Mouse (Mus musculus): ENCODE measurements around the gene Irf2bp2. TPM values are rescaled to one million over a fixed set of nuclear protein-coding genes. Genes with fewer than 3 reads are reported as not detected.

The Irf2bp2 gene
- polyA plus RNA-seq, 3 experiments from 2014 or later, result 16.7 to 25.3 (median 24.5) TPM

DNA sequence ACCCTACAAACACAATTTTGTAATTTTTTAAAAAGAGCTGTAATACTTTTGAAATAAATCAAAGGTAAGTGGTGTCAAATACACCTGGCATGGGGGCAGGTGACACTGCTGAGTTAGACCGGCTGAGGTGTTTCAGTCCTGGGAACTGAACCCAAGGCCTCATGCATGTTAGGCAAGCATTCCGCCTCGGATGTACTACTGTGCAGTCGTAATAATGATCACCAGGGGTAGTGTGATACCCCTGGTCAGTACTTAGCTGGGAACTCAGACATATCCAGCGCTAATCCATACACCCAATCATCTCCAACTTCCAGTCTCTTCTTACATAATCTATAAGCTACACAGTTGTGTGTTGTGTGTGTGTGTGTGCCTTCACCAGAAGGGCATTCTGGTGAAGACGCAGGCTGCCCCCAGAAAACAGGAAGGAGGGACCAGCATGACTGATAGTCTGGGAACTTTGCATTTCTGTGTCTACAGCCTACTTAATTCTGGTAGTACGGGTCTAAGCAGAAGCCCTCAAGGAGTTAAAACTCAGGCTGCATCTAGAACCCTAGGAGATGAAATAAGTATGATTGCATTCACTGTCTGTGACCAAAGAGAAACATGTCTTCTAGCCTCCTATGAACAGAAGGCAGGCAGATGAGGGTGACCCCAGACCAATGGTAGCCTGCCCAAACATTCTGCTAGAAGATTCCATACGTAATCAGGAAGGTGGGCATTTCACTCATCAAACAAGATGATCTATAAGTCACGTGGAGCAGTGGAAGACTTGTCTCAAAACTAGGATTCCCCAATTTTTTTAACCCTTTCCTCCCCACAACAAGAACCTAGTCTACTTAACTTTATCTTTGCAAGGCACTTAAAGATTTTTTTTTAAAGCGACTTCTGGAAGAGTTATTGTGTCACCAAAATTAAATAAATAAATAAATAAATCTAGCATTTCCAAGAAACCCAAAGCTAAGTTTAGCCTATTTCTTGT, 6.9 kb downstream of the Irf2bp2 start:
- no peak for ATAC-seq

DNA sequence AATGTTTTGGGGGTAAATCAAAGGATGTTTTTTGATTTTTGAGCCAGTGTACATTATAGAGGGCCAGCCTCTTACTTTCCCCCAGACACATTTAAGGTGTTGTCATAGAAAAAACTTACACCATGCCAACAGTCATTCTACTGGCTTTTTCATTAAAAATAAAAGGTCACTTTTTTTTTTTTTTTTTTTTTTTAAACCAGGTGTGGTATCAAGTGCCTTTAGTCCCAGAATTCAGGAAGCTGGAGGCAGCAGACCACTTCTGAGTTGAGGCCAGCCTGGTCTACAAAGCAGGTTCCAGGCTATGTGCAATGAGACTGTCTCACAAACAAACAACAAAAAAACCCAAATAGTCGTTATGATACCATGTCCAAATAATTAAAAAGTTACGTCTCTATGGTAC, 7.7 kb downstream of the Irf2bp2 start:
- ATAC-seq, result no peak

DNA sequence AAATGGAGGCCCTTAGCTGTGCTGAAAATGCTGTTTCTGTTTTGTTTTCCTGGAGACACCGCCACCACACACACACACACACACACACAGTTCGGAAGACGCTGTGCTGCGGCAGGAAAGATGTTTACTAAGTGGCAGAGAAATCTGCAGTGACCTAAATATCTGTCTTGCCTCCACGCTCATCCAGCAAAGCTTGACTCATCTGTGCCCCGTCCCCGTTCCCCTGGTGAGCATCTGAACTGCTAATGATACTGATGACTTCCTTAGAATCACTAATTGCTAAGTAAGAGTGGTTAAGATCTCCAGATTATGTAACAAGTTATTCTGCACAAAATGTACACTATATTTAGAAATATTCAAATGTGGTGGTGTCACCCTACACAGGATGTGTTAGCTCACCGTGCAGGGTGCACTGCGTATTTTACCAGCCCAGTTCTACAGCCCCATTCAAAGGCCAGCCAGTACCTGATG, 8.2 kb downstream of the Irf2bp2 start:
- ATAC-seq, result peak; percentile 59

DNA sequence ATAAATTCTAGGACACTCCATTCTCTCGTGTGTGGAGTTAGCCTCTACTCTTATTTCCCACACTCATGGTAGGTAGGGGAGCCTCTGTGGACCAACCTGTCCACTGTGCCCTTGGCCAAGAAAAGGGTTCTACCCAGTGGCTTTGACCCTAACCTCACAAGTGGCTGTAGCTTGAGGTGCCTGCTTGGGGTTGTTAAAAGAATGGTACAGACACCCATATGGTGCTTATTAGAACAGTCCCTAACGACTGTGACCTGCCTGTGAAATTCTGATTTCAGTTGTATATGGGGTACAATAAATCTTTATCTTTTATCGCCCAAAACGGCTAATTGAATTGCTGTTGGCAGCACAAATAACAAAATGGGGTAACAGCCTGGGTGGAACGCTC, 8.9 kb downstream of the Irf2bp2 start:
- ATAC-seq, result no peak

DNA sequence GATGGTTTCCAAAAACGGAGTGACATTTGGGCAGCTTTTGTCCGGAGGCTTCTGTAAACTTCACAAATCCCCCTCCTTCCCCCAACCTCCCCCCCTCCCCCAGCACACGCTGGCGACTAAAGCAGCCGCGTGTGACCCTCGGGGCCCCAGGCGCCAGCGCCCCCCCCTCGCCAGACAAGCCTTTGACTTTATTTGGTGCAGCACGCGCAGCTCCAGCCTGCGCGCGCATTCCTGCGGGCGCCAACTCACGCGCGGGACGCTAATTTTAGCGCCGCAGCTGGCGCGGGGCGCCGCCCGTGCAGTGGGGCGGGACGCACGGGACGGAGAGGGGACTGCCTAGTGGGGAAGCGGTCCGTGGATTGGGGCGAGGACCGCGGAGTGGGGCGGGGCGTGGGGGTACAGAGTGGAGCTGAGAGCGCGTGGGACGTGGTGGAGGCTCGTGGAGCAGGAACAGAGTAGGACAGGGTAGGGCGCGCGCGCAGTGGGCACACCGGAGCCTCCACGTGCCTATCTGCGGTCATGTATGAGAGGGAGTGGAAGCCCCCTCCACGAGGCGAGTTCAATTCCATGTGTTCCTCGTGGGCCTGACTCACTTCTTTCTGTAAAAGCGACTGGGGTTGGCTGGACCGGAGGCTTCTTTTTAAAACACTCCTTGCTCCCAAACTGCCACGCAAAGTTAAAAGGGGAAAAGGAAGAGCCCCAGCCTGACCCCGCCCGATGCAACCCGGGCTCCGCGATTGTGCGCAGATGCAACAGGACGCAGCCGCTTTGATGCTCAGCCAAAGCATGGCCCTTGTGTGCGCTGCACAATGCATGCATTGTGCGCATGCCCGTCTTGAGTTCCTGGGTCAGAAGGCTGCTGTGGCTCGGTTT, 9.6 kb downstream of the Irf2bp2 start:
- peak; percentile 40 for ATAC-seq

DNA sequence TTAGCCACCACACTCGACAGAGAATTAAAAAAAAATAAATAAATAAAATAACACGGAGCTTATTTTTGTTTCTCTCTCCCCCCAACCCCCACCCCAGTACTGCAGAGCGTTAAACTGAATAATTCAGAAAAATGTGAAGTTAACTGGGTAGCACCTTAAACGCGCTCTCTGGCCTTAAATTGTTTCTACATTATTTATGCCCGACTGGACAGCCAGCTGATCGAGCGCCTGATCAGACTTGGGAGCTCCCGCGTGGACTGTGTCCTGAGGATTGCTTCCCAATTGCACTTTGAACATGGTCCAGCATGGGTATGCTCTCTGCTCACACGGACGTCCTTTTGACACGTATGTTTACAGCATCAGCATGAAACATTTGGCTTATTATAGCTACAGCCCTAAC, 10.3 kb downstream of the Irf2bp2 start:
- no peak for ATAC-seq

DNA sequence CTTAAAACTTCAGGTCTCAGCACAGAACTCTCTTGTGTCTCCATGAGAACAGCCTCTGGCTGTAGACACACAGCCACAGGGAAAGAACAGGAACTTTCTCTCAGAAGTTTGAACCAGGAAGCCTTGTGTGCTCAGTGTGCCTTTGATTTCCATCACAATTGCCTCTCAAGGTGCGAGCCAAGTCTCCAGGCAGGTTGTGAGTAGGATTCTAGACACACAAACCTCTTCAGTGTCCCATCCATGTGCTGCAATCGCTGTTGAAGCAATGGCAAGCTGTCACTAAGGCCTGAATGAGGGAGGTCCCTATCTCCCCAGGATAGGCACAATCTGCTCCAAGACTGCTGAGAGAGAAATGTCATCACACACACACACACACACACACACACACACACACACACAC, 10.8 kb downstream of the Irf2bp2 start:
- ATAC-seq, result no peak

DNA sequence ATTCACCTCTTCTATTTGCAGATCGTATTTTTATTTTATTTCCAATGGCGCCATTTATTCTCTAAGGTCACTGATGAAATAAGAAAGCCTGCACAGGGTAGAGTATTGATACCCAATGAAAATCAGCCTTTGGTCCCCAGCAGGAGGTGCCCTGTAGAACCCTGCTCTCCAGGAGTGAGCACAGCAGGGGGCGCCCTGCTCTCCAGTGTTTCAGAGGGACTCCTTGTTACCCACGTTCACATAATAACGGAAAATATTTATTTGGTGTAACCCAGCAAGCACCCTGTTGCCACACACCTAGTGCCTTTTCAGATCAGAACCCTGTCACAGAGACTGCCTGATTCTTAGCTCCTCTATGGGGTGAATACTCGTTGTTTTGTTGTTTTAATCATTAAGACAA, 11.3 kb downstream of the Irf2bp2 start:
- ATAC-seq, result peak; percentile 22

DNA sequence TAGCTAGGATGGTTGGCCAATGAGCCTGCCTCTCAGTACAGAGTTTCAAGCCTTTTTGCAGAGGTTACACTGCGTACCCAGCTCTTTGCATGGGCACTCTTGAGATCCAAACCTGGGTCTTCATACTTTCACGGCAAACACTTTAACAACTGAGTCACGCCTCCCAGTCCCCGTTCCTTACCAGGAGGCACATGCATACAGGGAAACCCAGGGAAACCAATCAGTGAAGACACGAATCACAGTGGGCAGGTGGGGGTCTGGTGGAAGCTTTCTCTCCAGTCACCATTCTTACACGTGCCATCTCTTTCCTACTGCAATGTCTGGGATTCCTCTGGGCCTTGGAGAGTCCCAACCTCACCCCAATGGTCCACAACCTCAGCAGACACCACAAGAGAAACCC, 12.1 kb downstream of the Irf2bp2 start:
- no peak for ATAC-seq

DNA sequence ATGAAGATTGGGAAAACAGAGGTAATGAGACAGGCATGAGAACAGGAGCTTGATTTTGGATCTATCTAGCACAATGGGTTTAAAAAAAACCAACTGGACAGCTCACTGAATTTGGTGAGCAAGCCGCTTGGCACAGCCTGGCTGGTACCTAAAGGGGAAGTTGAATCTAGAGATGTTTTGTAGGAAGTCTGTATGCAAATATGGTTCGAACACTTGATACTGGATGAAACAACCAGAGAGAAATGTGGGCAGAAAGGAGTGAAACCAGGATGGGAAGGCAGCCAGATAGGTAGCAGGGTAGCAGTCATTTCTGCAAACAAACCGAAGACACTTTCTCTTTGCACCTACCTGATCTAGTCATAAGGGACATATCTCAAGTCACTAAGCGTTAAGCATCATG, 13.0 kb downstream of the Irf2bp2 start:
- ATAC-seq, result no peak

DNA sequence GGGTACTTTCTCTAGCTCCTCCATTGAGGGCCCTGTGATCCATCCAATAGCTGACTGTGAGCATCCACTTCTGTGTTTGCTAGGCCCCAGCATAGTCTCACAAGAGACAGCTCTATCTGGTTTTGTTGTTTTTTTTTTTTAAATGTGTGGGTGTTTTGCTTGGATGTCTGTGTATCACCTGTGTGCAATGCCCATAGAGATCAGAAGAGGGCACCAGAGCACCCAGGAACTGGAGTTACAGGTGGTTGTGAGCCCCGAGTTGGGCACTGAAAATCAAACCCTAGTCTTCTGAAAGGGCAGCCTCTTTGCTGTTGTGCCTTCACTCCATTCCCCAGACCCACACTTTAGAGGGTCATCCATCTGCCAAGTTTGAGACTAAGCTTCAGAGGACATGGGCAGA, 13.7 kb downstream of the Irf2bp2 start:
- ATAC-seq, result no peak

DNA sequence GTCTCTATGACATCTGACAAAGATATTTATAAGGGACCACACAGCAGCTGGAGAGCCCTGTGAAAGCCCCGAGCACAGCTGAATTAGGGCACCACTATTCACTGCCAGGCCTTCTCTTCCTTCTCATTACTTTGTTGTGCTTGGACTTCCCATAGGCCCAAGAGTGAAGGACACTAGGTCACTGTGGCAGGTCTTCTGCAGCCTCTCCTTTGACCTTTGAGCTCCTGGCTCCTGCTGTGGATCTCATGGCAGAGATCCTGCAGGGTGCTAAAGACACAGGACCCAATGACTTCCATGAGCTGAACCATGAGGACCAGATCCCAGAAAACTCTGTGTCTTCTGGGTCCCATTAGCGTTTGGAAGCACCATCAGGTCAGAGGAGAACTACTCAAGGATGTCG, 15.1 kb downstream of the Irf2bp2 start:
- ATAC-seq, result no peak

DNA sequence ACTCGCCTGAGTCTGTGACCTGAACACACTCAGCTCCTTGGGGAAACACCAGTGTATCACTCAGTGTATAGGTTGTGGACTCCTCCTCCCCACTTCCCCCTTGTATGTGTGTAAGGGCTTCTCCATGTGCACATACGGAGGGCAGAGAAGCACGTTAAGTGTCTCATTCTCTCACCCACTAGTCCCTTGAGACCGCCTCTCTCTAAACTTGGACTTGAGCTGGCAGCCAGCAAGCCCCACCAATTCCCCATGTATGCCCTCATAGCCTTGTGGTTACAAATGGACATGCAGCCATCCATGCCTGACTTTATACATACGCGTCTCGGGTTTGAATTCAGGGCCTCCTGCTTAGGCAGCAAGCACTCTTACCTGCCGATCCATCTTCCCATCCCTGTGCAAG, 16.9 kb downstream of the Irf2bp2 start:
- ATAC-seq, result no peak

DNA sequence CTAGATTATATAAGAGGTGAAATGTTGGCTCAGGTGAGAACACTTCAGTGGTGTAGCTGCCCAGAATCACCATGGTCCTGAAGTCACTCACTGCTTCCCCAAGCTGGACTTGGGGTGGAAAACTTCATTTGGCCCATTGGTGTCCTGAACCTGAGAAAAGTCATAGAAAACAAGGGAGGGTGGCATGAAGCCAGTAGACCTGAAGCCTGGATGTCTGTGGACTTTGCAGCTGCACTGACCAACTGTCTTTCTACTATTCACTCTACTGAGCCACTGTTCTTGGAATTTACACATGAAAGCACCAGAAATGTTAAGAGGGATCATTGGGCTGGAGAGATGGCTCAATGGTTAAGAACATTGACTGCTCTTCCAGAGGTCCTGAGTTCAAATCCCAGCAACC, 17.7 kb downstream of the Irf2bp2 start:
- ATAC-seq, result no peak

DNA sequence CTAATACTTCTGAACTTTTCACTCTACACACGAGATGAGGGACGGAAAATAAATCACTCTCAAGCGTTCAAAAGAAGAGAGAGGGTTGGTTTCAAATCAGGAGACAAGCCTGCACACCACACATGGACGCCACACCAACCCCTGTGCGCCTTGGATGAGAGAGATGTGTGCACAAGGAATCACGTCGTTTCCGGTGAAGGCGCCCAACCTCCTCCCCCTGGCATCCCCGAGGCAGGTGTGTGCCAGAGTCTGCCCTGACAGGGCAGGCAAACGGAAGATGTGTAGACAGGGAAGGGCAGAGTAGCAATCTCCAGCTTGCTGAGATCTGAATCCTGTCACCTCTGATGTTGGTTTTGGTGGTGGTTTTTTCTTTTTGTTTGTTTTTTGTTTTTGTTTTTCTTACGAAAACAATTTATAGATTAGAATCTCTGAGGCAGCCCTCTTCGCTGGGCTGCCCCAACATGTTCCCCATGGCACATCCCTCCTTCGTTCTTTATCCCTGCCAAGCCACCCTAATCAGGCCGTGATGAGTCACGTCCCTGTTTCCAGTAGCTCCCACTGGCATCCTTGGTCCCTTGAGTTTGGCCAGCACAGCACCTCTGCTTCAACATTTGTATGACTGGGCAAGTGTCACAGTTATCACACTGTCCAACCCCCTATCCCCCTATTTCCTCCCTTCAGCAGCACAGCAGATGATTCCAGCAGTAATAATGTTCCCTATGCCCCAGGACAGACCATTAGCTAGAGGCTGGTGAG, 18.7 kb downstream of the Irf2bp2 start:
- ATAC-seq, result no peak

DNA sequence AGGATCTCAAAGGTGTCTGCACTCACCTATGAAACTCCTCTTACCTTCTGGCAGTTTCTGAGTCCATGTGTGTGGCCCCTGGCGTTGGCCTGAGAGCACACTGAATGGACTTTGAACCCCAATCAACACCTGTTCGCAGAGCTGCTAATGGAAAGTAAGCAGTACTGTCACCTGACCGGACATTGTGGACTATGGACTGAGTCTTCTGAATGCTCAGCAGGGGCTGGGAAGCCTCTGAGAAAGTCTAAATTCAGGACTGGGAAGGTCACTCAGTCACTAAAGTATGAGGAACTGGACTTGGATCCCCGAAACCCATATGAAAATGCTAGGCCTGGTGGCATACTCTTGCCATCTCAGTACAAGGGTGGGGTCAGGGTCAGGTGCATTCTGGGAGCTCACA, 19.9 kb downstream of the Irf2bp2 start:
- no peak for ATAC-seq

DNA sequence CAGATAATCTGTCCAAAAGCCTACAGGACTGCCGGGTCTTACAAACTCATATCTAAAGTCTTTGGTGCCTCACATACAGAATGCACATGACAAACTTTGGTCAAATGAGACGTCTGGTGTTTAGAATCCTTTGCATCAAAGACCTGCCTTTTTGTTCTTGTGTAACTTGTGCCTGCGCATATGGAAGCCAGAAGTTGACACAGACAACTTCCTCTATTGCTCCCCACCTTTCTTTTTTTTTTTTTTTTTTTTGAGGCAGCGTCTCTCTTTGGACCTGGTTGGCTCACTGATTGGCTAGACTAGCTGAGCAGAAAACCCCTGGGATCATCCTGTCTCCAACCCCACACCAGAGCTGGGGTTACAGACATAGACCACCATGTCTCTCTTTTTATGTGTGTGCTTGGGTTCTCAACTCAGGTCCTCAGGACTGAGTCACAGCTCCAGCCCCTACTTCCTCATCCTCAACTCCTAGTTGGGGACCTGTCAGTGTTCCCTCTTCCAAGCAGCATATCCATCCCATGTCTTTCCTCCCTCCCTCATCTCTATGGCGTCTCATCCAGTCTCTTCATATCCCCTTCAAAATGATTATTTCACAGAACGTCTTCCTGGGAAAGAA, 20.6 kb downstream of the Irf2bp2 start:
- ATAC-seq, result no peak

DNA sequence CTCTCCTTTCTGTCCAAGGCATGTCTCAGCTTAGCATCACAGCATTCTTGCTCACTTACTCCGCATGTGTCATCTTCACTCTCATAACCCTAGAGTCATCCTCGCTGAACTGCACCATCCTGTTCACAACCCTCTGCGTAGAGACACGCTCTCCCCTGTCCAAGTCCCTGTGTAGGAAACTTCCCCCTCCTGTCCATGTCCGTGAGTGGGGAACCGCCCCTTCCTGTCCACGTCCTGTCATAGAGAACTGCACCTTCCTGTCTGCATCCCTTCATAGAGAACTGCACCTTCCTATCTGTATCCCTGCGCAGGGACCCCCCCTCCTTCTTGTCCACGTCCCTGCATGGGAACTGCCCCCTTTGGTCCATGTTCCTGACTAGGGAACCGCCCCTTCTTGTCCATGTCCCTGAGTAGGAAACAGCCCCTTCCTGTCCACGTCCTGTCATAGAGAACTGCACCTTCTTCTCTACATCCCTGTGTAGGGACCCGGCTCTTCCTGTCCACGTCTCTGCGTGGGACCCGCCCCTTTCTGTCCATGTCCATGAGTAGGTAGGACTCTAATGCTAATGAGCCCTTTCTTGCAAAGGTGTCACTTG, 22.6 kb downstream of the Irf2bp2 start:
- no peak for ATAC-seq

DNA sequence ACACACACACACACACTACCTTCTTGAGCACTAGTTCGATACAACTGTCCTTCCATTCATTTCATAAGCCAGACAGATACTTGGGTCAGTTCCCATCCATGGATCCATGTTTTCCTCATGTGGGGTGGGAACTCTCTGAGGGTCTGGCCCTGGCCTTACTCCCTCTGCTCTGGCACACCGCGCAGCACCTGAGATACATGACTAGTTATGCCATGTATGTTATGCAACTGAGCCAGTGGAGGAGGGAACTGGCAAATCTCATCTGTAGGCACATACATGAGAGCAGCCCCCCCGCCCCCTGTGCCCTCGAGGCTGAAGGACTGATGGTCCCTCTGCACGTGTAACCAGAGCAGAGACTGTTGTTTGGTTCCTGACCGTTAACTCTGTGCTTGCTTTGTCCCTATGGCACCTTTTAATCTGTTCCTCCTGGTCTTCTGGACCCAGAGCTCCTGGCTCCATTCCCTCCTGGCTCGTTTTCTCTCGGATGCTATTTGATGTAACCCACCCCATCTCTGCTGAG, 23.2 kb downstream of the Irf2bp2 start:
- no peak for ATAC-seq

DNA sequence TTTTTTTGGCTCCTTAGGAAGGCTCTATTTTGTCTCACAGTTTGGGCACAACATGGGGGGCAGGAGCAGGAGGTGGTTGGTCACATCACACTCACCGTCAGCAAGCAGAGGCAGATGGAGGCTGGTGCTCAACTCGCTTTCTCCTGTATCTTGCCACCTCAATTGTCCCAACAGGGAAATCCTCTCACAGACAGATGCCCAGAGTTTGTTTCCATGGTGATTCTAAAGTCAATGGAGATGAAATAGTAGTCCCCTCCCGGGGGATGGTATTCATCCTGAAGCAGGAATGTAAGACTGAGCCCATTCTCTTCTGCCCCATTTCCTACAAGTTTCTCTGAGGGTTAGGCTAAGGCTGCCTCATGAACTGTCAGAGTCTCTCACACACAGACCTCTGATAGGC, 23.7 kb downstream of the Irf2bp2 start:
- ATAC-seq, result no peak

DNA sequence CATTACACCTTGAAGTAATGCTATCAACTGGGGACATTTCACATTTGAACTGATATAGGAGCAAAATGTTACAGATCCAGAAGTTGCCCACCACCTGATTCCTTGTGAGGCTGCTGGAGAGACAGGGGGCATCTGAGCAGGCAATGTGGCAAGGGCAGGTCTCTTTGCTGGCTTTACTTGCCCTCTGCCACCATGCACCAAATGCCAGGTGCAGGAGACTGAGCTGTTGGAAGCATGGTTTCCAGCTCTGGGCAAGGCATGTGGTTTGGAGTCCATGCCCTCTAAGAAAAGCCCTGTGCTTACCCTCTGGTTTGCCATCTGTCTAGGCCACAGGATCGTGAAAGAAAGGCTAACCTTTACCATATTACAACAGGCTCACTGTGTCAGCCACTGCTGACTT, 24.1 kb downstream of the Irf2bp2 start:
- ATAC-seq, result no peak

DNA sequence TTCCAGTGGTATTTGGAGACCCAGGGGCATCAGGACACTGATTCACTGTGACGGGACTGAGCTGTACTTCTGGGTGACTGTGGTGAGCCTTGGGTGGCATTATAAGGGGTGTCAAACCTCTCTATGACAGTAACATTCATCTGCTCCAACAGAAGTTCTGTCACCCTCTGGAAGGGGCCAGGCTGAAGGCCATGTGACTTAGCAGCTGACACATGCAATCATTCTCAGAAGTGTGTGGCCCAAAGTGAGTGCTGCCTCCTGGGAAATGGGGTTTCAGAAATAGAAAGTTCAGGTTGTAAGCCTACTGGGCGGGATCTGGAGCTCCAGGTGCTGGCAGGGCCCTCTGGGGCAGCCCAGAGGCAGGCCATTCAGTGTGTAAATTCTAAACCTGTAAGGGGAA, 26.1 kb downstream of the Irf2bp2 start:
- no peak for ATAC-seq
